Mouse (Mus musculus): ENCODE results near the gene Cabin1.

- TF ChIP-seq GATA1 (IDR thresholded peaks at IDR 0.05; ENCODE audit: borderline replicate concordance, low read length) (no peak), FLI1 (IDR thresholded peaks at IDR 0.05; ENCODE audit: low read length) (no peak)
Measured at GRCm38 (mm10) chr10:75694567-75694966, 69.6 kb downstream of the Cabin1 start.

Measured in megakaryocyte, embryonic 14.5 days (primary cell).